In genomic region chr17:50508775-50509250, GRCm38 (mm10) we compare ENCODE assay signal across 8 mouse cellular contexts. TPM values are rescaled to one million over a fixed set of nuclear protein-coding genes. Genes with fewer than 3 reads are reported as not detected.
DNase-seq lines count a peak whose midpoint lies in the region; ATAC-seq and TF ChIP-seq lines count a peak whose summit lies in the region.

No protein-coding gene starts in this region.

- WGBS in limb, embryonic 12.5 days, result under 1% methylated on average over 38 of the region's 72 CpGs
- WGBS in midbrain, embryonic 12.5 days, result 1% methylated on average over 20 of the region's 72 CpGs

- H3K9ac ChIP-seq in limb, embryonic 12.5 days (replicated peaks), result peak overlapping the region; percentile 88
- peak overlapping the region; percentile 92 for H3K9ac ChIP-seq in midbrain, embryonic 12.5 days (replicated peaks)

- intact Hi-C loops in gastrocnemius, adult 2 months (cut with DNase I), result loop anchor here (2.0 to 5.0 kb wide), 6 partner anchors 62 to 218 kb away; no protein-coding TSS in a partner anchor

- peaks cover 9% of the 10 kb centered on the region for H3K4me1 ChIP-seq in limb, embryonic 12.5 days (replicated peaks)
- H3K4me1 ChIP-seq in midbrain, embryonic 12.5 days, result peaks cover 13% of the 10 kb centered on the region

- peak; percentile 86 to 94 for DNase-seq in adrenal gland, adult (ENCODE audit: inconsistent age in 2 of 2, low spot score in 1 of 2)
- DNase-seq in gastrocnemius, adult 2 months, result peak; percentile 92
- DNase-seq in right cerebral cortex, postnatal 4 days, result peak; percentile 73
- peak; percentile 69 to 76 for DNase-seq in urinary bladder, postnatal 4 days (ENCODE audit: low spot score in 2 of 2)

- peaks cover 9% of the 10 kb centered on the region; the same call in 1 of the 2 replicates for H3K27me3 ChIP-seq in limb, embryonic 12.5 days
- H3K27me3 ChIP-seq in midbrain, embryonic 12.5 days, result 0 out of 2 replicates have a peak, but pooled peaks cover 6% of the 10 kb centered on the region

- peak; percentile 49 for ATAC-seq in common myeloid progenitor, adult 5-6 weeks (replicated peaks; ENCODE audit: low read depth, poor library complexity, severe bottlenecking)
- ATAC-seq in inflammation-experienced regulatory T-cells, adult 6 months, result peak; percentile 39
- peak; percentile 80 for ATAC-seq in limb, embryonic 12.5 days (ENCODE audit: insufficient number of reproducible peaks, insufficient read depth, low FRiP score, low TSS enrichment, low read depth)
- peak; percentile 84 for ATAC-seq in midbrain, embryonic 12.5 days (ENCODE audit: low FRiP score, low read depth)

- H3K9me3 ChIP-seq in limb, embryonic 12.5 days, result no peaks in the 10 kb centered on the region
- no peaks in the 10 kb centered on the region for H3K9me3 ChIP-seq in midbrain, embryonic 12.5 days

- H3K4me3 ChIP-seq in gastrocnemius, adult 2 months, result peak overlapping the region; percentile 94
- peak overlapping the region; percentile 89 for H3K4me3 ChIP-seq in limb, embryonic 12.5 days (replicated peaks)
- H3K4me3 ChIP-seq in midbrain, embryonic 12.5 days, result peak overlapping the region; percentile 87

- TF ChIP-seq CTCF in gastrocnemius, adult 2 months (IDR thresholded peaks at IDR 0.05), result peak; percentile 74

- peak overlapping the region; percentile 72 for H3K4me2 ChIP-seq in limb, embryonic 12.5 days
- peak overlapping the region; percentile 68 for H3K4me2 ChIP-seq in midbrain, embryonic 12.5 days (replicated peaks)

- peak overlapping the region; percentile 90 for H3K27ac ChIP-seq in gastrocnemius, adult 2 months
- H3K27ac ChIP-seq in limb, embryonic 12.5 days, result peak overlapping the region; percentile 83; the same call in 1 of the 2 replicates
- H3K27ac ChIP-seq in midbrain, embryonic 12.5 days (replicated peaks), result peak overlapping the region; percentile 91

- H3K36me3 ChIP-seq in limb, embryonic 12.5 days, result no peaks in the 10 kb centered on the region
- H3K36me3 ChIP-seq in midbrain, embryonic 12.5 days, result no peaks in the 10 kb centered on the region

RNA-seq across cellular contexts. Expression of gene Plcl2, which starts 0.4 kb away (rescaled TPM):
- total RNA-seq in common myeloid progenitor, adult 5-6 weeks (2017), result 35.1 and 42.6 TPM in 2 replicates
- 10 to 100 TPM; 31.0 to 37.2 TPM for total RNA-seq in gastrocnemius, adult 2 months (2021)
- polyA plus RNA-seq in inflammation-experienced regulatory T-cells, adult 6 months (2017; shearing (Covaris generic)), result 10 to 100 TPM in 1 of 3 experiments, 1 to 10 TPM in 2; 8.8 to 11.9 (median 9.4) TPM
- polyA plus RNA-seq in limb, embryonic 12.5 days (2016; fragmentation: Nextera tagmentation; extraction: Ambion mirVana), result 4.9 and 5.2 TPM in 2 replicates
- 7.4 and 7.7 TPM in 2 replicates for polyA plus RNA-seq in midbrain, embryonic 12.5 days (2016; fragmentation: Nextera tagmentation; extraction: Ambion mirVana)

Comparison
In these comparisons a context has a peak if more than half of its experiments do, and no peak if none do; other contexts are left out.
1. Peak in every context shown above with its lines: DNase-seq, ATAC-seq, H3K4me3 ChIP-seq and H3K27ac ChIP-seq.